Mouse (Mus musculus): ENCODE data around the gene Aoc3.

DNA sequence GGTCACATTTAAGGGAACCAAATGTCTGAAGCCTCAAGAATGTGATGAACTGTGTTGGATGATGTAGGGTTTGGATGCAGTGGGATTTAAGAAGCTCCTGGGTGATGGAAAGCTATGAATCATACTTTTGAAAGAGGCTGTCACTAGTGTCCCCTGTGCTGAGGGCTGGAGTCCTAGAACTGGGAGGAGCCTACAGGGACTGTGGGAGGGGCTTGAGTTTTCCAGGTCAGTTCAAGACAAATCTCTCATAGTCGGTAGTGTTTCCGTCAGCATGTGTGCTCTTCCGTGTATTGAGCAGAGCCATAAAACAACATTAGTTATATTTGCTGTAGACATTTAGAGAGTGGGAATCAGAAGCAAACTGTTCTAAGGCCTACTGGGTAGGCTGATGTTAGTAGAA lies 3.1 kb upstream of the Aoc3 start:
- TF ChIP-seq CTCF (IDR thresholded peaks at IDR 0.05; ENCODE audit: low read depth) (no peak), EP300 (IDR thresholded peaks at IDR 0.05; ENCODE audit: low read depth) (no peak)

Data from liver, postnatal 0 days (tissue).